Mouse (Mus musculus) cortical plate, adult 2 months (tissue): ENCODE results near the gene Lrrd1. TPM values are rescaled to one million over a fixed set of nuclear protein-coding genes. Genes with fewer than 3 reads are reported as not detected.
"Not testable (repeated sequence)": the region's sequence is repeated elsewhere in the genome, so short reads cannot be mapped to it uniquely, and the experiment has no call there.

Source experiments
- H3K27ac ChIP-seq: fragments of 200-500 bp; 2 replicates; pipeline ENCODE4 v1.5.1; 2012; ENCODE audit warnings: low read length, control low read depth, inconsistent platforms; ENCODE audit not compliant: insufficient read depth
- H3K4me1 ChIP-seq: fragments of 200-500 bp; 2 replicates; pipeline ENCODE4 v1.6.1; 2011; ENCODE audit warnings: low read length; ENCODE audit not compliant: control insufficient read depth, insufficient read depth
- H3K4me3 ChIP-seq: fragments of 200-500 bp; 2 replicates; pipeline ENCODE4 v1.5.1; 2011; ENCODE audit warnings: mild to moderate bottlenecking, low read length, control low read depth; ENCODE audit not compliant: insufficient read depth
- CTCF ChIP-seq: fragments of 200-500 bp; IDR thresholded peaks from 2 replicates; pipeline ENCODE4 v1.5.1; 2011; ENCODE audit warnings: mild to moderate bottlenecking, control low read depth, low read length; ENCODE audit not compliant: insufficient read depth; ENCODE audit errors: extremely low read depth
- POLR2A ChIP-seq: fragments of 200-500 bp; IDR thresholded peaks from 2 replicates; pipeline ENCODE4 v1.6.1; 2011; ENCODE audit warnings: mild to moderate bottlenecking, low read length, control low read depth; ENCODE audit not compliant: insufficient read depth; ENCODE audit errors: extremely low read depth
- polyA plus RNA-seq: library from polyadenylated mRNA; depleted of rRNA; stranded (reverse); fragments of >200 nt; gene quantifications from 2 replicates; pipeline ENCODE4 v1.2.3, GENCODE M21; 2012; rRNA removed

The Lrrd1 gene
- polyA plus RNA-seq, 1 experiment, result 0.15 TPM

GRCm38 (mm10) chr5:3870161-3870560 lies 25.2 kb downstream of the Lrrd1 start:
- Histone ChIP-seq H3K4me3 (no peak overlapping the region), H3K27ac (no peak overlapping the region), H3K4me1 (no peaks in the 10 kb centered on the region)
- TF ChIP-seq CTCF (no peak), POLR2A (no peak)

GRCm38 (mm10) chr5:3872348-3872747 lies 27.4 kb downstream of the Lrrd1 start:
- no peak overlapping the region for H3K4me3 ChIP-seq
- H3K4me1 ChIP-seq, result no peaks in the 10 kb centered on the region
- H3K27ac ChIP-seq, result no peak overlapping the region
- TF ChIP-seq POLR2A (no peak), CTCF (no peak)

GRCm38 (mm10) chr5:3873485-3873884 lies 28.5 kb downstream of the Lrrd1 start:
- Histone ChIP-seq H3K4me3 (no peak overlapping the region), H3K27ac (no peak overlapping the region), H3K4me1 (no peaks in the 10 kb centered on the region)
- TF ChIP-seq CTCF (no peak), POLR2A (no peak)

GRCm38 (mm10) chr5:3886862-3887261 lies 41.9 kb downstream of the Lrrd1 start:
- not testable (repeated sequence) for H3K4me3 ChIP-seq, H3K27ac ChIP-seq, H3K4me1 ChIP-seq

GRCm38 (mm10) chr5:3889201-3889600 lies 44.2 kb downstream of the Lrrd1 start:
- TF ChIP-seq POLR2A (no peak), CTCF (no peak)
- Histone ChIP-seq H3K4me1 (no peaks in the 10 kb centered on the region), H3K4me3 (no peak overlapping the region), H3K27ac (no peak overlapping the region)

GRCm38 (mm10) chr5:3893459-3894293 lies 48.7 kb downstream of the Lrrd1 start, which contains the start of gene Mterf1a:
TSS of gene Mterf1a (minus strand) at chr5:3893933.
- H3K27ac ChIP-seq, H3K4me1 ChIP-seq: not testable (repeated sequence)
- H3K4me3 ChIP-seq, result peak within 1 kb of the TSS; percentile 31

GRCm38 (mm10) chr5:3894294-3894619 lies 49.3 kb downstream of the Lrrd1 start:
- H3K27ac ChIP-seq, H3K4me3 ChIP-seq: not testable (repeated sequence)

GRCm38 (mm10) chr5:3905471-3905870 lies 60.5 kb downstream of the Lrrd1 start:
- H3K4me3 ChIP-seq, result no peak overlapping the region
- H3K4me1 ChIP-seq, result no peaks in the 10 kb centered on the region
- TF ChIP-seq CTCF (no peak), POLR2A (no peak)
- no peak overlapping the region for H3K27ac ChIP-seq

More at GRCm38 (mm10) chr5:3894294-3894619, 49.3 kb downstream of the Lrrd1 start:
- not testable (repeated sequence) for H3K4me1 ChIP-seq

Other genes with a start within 250 kb of the Lrrd1 start
- gene Pex1, start 249.1 kb upstream of the Lrrd1 start, polyA plus RNA-seq, result 25.0 and 26.7 TPM in 2 replicates
- 11.0 and 12.7 TPM in 2 replicates for gene Rbm48, start 248.6 kb upstream of the Lrrd1 start, polyA plus RNA-seq
- gene Tmbim7, start 194.0 kb upstream of the Lrrd1 start, polyA plus RNA-seq, result not detected in 2 replicates
- gene Gatad1, start 188.0 kb upstream of the Lrrd1 start, polyA plus RNA-seq, result 103 and 104 TPM in 2 replicates
- gene Ankib1, start 42.2 kb upstream of the Lrrd1 start, polyA plus RNA-seq, result 19.9 and 22.4 TPM in 2 replicates
- 46.9 and 47.3 TPM in 2 replicates for gene Krit1, start 42.0 kb upstream of the Lrrd1 start, polyA plus RNA-seq
- 5.2 and 5.7 TPM in 2 replicates for gene Mterf1a, start 48.8 kb downstream of the Lrrd1 start, polyA plus RNA-seq
- gene Akap9, start 82.9 kb downstream of the Lrrd1 start, polyA plus RNA-seq, result 18.5 and 25.1 TPM in 2 replicates